Mouse (Mus musculus) forebrain, embryonic 10.5 days (tissue): ENCODE measurements at regions not wholly inside any gene's neighbourhood (a gene's known extent, or its start where the extent isn't known, plus 50 kb on each side); places are given as distances from the start of the nearest gene placed in this dataset.

Experiments
- DNase-seq: peaks from one replicate; pipeline ENCODE4 v3.0.0-alpha.2; 2017; ENCODE audit warnings: low spot score; ENCODE audit errors: extremely low spot score
- H3K27ac ChIP-seq: fragments of 300-500 bp; sonication (generic); 2 replicates; pipeline ENCODE4 v1.5.1; 2016; ENCODE audit warnings: mild to moderate bottlenecking
- H3K27me3 ChIP-seq: fragments of 300-500 bp; sonication (generic); 2 replicates; pipeline ENCODE4 v1.6.1; 2016; ENCODE audit warnings: mild to moderate bottlenecking; ENCODE audit not compliant: poor library complexity, severe bottlenecking
- H3K36me3 ChIP-seq: fragments of 300-500 bp; sonication (generic); replicated peaks from 2 replicates; pipeline ENCODE4 v1.6.1; 2016; ENCODE audit warnings: mild to moderate bottlenecking, moderate library complexity
- H3K4me1 ChIP-seq: fragments of 300-500 bp; sonication (generic); 2 replicates; pipeline ENCODE4 v1.6.1; 2016
- H3K4me3 ChIP-seq: fragments of 300-500 bp; sonication (generic); 2 replicates; pipeline ENCODE4 v1.5.1; 2016; ENCODE audit warnings: mild to moderate bottlenecking, moderate library complexity
- H3K9me3 ChIP-seq: fragments of 300-500 bp; sonication (generic); 2 replicates; pipeline ENCODE4 v1.6.1; 2016; ENCODE audit warnings: mild to moderate bottlenecking, moderate library complexity
- WGBS: fragments of 180-500 bp; shearing (Covaris S2); methylation state at CpG from one replicate; pipeline ENCODE4 v1.1.7; 2016; 5-methylcytosine and 5-hydroxymethylcytosine counted together

GRCm38 (mm10) chr8:115626396-115627136, 81.0 kb downstream of the Maf start:
- no peaks in the 10 kb centered on the region for H3K36me3 ChIP-seq
- H3K4me1 ChIP-seq: no peaks in the 10 kb centered on the region
- no peak overlapping the region for H3K4me3 ChIP-seq
- no peaks in the 10 kb centered on the region for H3K27me3 ChIP-seq
- no peak for DNase-seq
- H3K27ac ChIP-seq: no peak overlapping the region
- H3K9me3 ChIP-seq: no peaks in the 10 kb centered on the region
- WGBS: 90% methylated on average over 7 of the region's 7 CpGs

GRCm38 (mm10) chr8:115625072-115625471, 82.5 kb downstream of the Maf start:
- 92% methylated on average over 1 of the region's 1 CpGs for WGBS
- DNase-seq: no peak
- Histone ChIP-seq H3K36me3 (no peaks in the 10 kb centered on the region), H3K27ac (no peak overlapping the region), H3K4me3 (no peak overlapping the region), H3K27me3 (no peaks in the 10 kb centered on the region), H3K9me3 (no peaks in the 10 kb centered on the region), H3K4me1 (no peaks in the 10 kb centered on the region)

- Histone ChIP-seq H3K4me1 (no peaks in the 10 kb centered on the region), H3K27ac (no peak overlapping the region), H3K4me3 (no peak overlapping the region), H3K9me3 (no peaks in the 10 kb centered on the region), H3K36me3 (no peaks in the 10 kb centered on the region), H3K27me3 (no peaks in the 10 kb centered on the region)
- WGBS: 91% methylated on average over 13 of the region's 13 CpGs
- no peak for DNase-seq
Observed at GRCm38 (mm10) chr8:115618049-115618760, 89.4 kb downstream of the Maf start.

- H3K27ac ChIP-seq: no peak overlapping the region
- no peaks in the 10 kb centered on the region for H3K4me1 ChIP-seq
- 89% methylated on average over 9 of the region's 9 CpGs for WGBS
- H3K9me3 ChIP-seq: no peaks in the 10 kb centered on the region
- no peaks in the 10 kb centered on the region for H3K36me3 ChIP-seq
- no peaks in the 10 kb centered on the region for H3K27me3 ChIP-seq
- no peak overlapping the region for H3K4me3 ChIP-seq
- no peak for DNase-seq
Observed at GRCm38 (mm10) chr8:115616871-115617605, 90.6 kb downstream of the Maf start.

- 86% methylated on average over 5 of the region's 5 CpGs for WGBS
- H3K27me3 ChIP-seq: no peaks in the 10 kb centered on the region
- no peak for DNase-seq
Observed at GRCm38 (mm10) chr8:115613946-115614584, 93.5 kb downstream of the Maf start.

GRCm38 (mm10) chr8:115612119-115612518, 95.5 kb downstream of the Maf start:
- Histone ChIP-seq H3K4me1 (no peaks in the 10 kb centered on the region), H3K36me3 (no peaks in the 10 kb centered on the region), H3K4me3 (no peak overlapping the region), H3K9me3 (no peaks in the 10 kb centered on the region), H3K27me3 (no peaks in the 10 kb centered on the region), H3K27ac (no peak overlapping the region)
- WGBS: 79% methylated on average over 3 of the region's 3 CpGs
- DNase-seq: no peak

More at GRCm38 (mm10) chr8:115613946-115614584, 93.5 kb downstream of the Maf start:
- Histone ChIP-seq H3K36me3 (no peaks in the 10 kb centered on the region), H3K4me3 (no peak overlapping the region), H3K27ac (no peak overlapping the region), H3K9me3 (no peaks in the 10 kb centered on the region), H3K4me1 (no peaks in the 10 kb centered on the region)

- Histone ChIP-seq H3K27me3 (no peaks in the 10 kb centered on the region; the same call in 1 of the 2 replicates), H3K4me3 (no peak overlapping the region), H3K36me3 (no peaks in the 10 kb centered on the region), H3K4me1 (peaks cover 7% of the 10 kb centered on the region), H3K27ac (no peak overlapping the region), H3K9me3 (no peaks in the 10 kb centered on the region)
- 89% methylated on average over 6 of the region's 6 CpGs for WGBS
- no peak for DNase-seq
Observed at GRCm38 (mm10) chr8:115599771-115600170, 107.8 kb downstream of the Maf start.

- Histone ChIP-seq H3K27ac (no peak overlapping the region), H3K27me3 (no peaks in the 10 kb centered on the region; the same call in 1 of the 2 replicates), H3K4me3 (no peak overlapping the region), H3K36me3 (no peaks in the 10 kb centered on the region), H3K4me1 (peaks cover 7% of the 10 kb centered on the region), H3K9me3 (no peaks in the 10 kb centered on the region)
- WGBS: 68% methylated on average over 10 of the region's 10 CpGs
- DNase-seq: no peak
Observed at GRCm38 (mm10) chr8:115597226-115597953, 110.2 kb downstream of the Maf start.

- Histone ChIP-seq H3K4me3 (no peak overlapping the region), H3K27ac (no peak overlapping the region), H3K4me1 (no peaks in the 10 kb centered on the region), H3K27me3 (no peaks in the 10 kb centered on the region), H3K36me3 (no peaks in the 10 kb centered on the region), H3K9me3 (no peaks in the 10 kb centered on the region)
- 97% methylated on average over 2 of the region's 2 CpGs for WGBS
- DNase-seq: no peak
Observed at GRCm38 (mm10) chr8:115589721-115590120, 117.9 kb downstream of the Maf start.

- no peak for DNase-seq
- no peaks in the 10 kb centered on the region for H3K27me3 ChIP-seq
- no peaks in the 10 kb centered on the region for H3K9me3 ChIP-seq
- WGBS: 92% methylated on average over 2 of the region's 2 CpGs
- H3K36me3 ChIP-seq: no peaks in the 10 kb centered on the region
- H3K4me1 ChIP-seq: no peaks in the 10 kb centered on the region
- no peak overlapping the region for H3K4me3 ChIP-seq
- no peak overlapping the region for H3K27ac ChIP-seq
Observed at GRCm38 (mm10) chr8:115589076-115589475, 118.5 kb downstream of the Maf start.

GRCm38 (mm10) chr8:115584311-115584907, 123.2 kb downstream of the Maf start:
- 82% methylated on average over 8 of the region's 8 CpGs for WGBS
- Histone ChIP-seq H3K27me3 (no peaks in the 10 kb centered on the region), H3K36me3 (no peaks in the 10 kb centered on the region), H3K27ac (0 out of 2 replicates have a peak overlapping the region, but pooled peaks have one; percentile 0), H3K9me3 (no peaks in the 10 kb centered on the region), H3K4me1 (no peaks in the 10 kb centered on the region), H3K4me3 (no peak overlapping the region)
- no peak for DNase-seq

GRCm38 (mm10) chr8:115583221-115583620, 124.4 kb downstream of the Maf start:
- DNase-seq: no peak
- Histone ChIP-seq H3K9me3 (no peaks in the 10 kb centered on the region), H3K4me3 (no peak overlapping the region), H3K4me1 (no peaks in the 10 kb centered on the region), H3K36me3 (no peaks in the 10 kb centered on the region), H3K27me3 (no peaks in the 10 kb centered on the region), H3K27ac (no peak overlapping the region)
- 83% methylated on average over 5 of the region's 5 CpGs for WGBS
